Mouse (Mus musculus): ENCODE measurements around the gene Slc11a2.

Gene Slc11a2

DNA sequence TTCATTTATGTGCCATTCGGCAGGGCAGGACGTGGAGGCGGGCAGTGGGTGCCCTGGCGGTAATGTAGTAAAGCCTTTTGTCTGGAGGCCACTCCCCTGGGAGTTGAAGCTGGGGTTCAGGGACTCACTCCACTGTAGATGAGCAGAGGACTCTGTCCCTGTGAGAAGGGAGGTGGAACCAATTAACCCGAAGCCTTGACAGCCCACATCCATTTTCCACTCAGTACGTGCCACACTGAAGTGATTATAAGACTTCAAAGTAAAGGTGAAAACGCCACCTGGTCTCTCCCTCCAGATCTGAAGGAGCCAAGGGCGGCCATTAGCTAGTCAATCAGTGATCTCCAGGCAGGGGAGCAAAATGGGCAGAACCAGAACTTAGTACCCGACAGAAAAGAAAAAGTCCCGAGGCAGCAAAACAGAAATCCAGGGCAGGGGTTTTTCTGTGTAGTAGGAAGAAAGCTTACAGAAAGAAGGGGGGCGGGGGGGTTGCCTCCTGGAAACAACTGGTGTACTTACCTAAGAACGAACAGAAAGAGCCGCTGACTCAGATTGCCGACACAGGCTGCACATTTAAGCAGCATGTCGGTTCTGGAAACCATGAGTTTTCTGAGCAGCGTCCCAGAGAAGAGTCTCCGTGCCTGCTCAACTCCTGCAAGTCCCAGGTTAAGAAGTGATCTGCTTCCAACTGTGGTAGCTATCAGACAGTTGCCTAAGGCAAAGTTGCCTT lies at the start of gene Slc11a2:
Gene Slc11a2 (minus strand): TSS at position 677 of the 727 bp plus-strand sequence.
- no peak for DNase-seq (ENCODE audit: low spot score)

DNA sequence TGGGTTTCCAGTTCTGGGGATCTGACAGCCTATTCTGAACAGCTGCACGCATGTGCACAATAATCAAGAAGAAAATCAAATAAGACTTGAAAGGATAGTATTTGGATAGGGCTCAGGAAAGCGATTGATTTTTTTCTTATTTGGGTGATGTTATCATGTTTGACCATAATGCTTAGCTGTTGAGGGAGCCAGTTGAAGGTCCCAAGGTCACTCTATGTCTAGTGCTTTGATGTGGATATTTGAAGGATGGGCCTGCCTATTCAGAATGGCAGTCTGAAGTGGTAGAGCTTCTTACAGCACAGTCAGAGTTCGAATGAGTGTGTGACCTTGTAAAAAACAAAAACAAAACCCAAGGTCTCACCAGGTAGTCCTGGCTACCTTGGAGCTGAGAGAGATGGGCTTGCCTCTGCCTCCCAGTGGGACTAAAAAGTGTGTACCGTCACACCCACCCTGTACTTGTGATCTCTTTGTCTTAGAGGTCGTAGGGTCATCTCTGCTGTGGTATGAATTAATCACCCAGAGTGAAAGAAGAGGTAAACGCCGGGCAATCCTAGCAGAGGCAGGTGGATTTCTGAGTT lies 49.1 kb upstream of the Slc11a2 start:
- DNase-seq (ENCODE audit: low spot score), result no peak

- no peak for DNase-seq (ENCODE audit: low spot score)
Observed at GRCm38 (mm10) chr15:100470037-100470436, 45.2 kb upstream of the Slc11a2 start.

GRCm38 (mm10) chr15:100469189-100469545 lies 44.3 kb upstream of the Slc11a2 start:
- DNase-seq (ENCODE audit: low spot score), result no peak

GRCm38 (mm10) chr15:100468295-100469188 lies 43.7 kb upstream of the Slc11a2 start, which contains the start of gene Letmd1:
Gene Letmd1, plus strand, starts transcription at chr15:100469023.
- DNase-seq (ENCODE audit: low spot score), result peak; percentile 57

DNA sequence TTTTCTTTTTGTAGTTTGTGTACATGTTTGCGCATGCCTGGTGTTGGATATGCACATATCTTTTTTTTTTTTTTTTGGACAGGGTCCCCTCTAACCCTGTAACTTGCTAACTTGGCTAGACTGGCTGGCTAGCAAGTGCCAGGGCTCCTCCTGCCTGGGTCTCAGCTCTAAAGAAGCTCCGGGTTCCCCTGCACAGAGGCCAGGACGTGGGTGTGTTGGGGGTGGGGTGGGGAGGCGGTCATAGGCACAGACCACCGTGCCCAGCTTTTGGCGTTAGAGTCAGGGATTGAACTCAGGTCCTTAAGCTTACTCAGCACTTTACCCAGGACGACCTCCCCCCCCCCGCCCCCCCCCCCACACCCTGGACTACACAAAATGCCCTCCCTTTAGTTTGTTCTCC lies 42.9 kb upstream of the Slc11a2 start:
- DNase-seq (ENCODE audit: low spot score), result no peak

- DNase-seq (ENCODE audit: low spot score), result no peak
Observed at GRCm38 (mm10) chr15:100465432-100465831, 40.6 kb upstream of the Slc11a2 start.

DNA sequence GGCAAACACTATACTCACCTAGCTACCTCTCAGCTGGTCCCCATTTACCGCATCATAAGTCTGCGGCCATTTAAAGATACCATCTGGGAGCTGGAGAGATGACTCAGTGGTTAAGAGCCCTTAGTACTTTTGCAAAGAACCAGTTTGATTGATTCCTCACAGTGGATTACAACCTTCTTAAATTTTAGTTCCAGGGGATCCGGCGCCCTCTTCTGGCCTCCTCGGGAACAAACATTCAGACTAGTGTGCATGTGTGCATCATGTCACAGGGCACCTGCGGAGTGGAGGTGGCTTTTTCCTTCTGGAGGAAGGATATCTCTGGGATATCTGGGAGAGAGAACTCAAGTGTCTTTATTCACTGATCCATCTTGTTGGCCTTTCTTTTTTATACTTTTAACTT lies 38.8 kb upstream of the Slc11a2 start:
- DNase-seq (ENCODE audit: low spot score), result peak; percentile 61

DNA sequence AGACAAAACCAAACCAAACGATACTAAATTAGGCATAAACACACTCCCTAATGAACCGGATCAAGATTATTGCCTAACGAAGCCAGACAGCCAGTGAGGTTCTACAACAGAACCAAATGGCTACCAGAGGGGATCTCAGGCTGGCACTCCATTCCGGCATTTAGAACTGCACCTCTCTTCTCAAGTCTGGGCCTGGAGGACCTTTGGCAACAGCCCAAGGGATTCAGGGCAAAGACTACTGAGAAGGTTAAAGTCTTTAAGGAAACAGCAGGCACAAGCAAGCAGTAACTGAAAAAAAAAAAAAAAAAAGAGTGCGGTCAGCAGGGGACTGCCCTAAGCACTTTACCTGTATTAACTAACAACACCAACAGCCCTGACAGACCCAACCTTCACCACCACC lies 37.2 kb upstream of the Slc11a2 start:
- no peak for DNase-seq (ENCODE audit: low spot score)

- no peak for DNase-seq (ENCODE audit: low spot score)
Observed at GRCm38 (mm10) chr15:100461646-100462045, 36.8 kb upstream of the Slc11a2 start.

GRCm38 (mm10) chr15:100460942-100461341 lies 36.1 kb upstream of the Slc11a2 start:
- DNase-seq (ENCODE audit: low spot score), result peak; percentile 68

- DNase-seq (ENCODE audit: low spot score), result peak; percentile 82
Observed at GRCm38 (mm10) chr15:100458055-100458454, 33.2 kb upstream of the Slc11a2 start.

- peak; percentile 83 for DNase-seq (ENCODE audit: low spot score)
Observed at GRCm38 (mm10) chr15:100457340-100457739, 32.5 kb upstream of the Slc11a2 start.

- DNase-seq (ENCODE audit: low spot score), result no peak
Observed at GRCm38 (mm10) chr15:100456356-100456991, 31.6 kb upstream of the Slc11a2 start.

GRCm38 (mm10) chr15:100452486-100452885 lies 27.6 kb upstream of the Slc11a2 start:
- no peak for DNase-seq (ENCODE audit: low spot score)

DNA sequence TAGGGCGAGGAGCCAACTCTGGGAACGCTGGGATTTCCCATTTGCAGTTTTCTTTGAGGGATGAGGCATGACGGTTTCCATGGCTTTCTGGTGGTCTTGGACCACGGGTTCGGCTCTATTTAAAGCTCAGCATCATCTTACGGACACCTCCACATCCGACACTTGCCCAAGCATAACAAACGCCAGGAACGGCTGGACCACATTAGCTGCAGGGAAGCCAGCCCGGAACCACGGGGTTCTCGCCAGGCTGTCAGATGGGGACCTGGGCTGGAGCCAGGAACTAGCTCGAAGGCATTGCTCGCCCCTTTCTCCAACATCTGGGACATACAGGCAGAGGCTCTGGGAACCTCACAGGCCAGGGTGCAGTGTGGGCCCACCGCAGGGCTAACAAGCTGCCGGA lies 26.4 kb upstream of the Slc11a2 start:
- no peak for DNase-seq (ENCODE audit: low spot score)

DNA sequence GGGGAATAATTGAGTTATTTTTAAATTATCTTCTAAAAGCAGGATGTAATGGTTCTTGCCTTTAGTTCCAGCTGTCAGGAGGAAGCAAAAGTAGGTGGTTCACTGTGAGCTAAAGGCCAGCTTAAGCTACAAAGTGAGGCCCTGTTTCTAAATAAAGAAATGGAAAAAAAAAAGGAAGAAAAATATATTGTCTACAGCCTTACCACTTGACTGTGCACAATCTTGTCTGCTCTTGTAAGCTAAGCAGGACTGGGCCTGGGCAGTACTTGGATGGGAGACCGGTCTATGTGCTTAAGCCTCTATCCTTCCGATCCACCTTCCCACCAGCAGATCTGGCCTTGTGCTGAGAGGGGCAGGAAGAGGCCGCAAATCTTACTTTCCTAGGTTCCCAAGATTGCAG lies 24.6 kb upstream of the Slc11a2 start:
- DNase-seq (ENCODE audit: low spot score), result no peak

DNA sequence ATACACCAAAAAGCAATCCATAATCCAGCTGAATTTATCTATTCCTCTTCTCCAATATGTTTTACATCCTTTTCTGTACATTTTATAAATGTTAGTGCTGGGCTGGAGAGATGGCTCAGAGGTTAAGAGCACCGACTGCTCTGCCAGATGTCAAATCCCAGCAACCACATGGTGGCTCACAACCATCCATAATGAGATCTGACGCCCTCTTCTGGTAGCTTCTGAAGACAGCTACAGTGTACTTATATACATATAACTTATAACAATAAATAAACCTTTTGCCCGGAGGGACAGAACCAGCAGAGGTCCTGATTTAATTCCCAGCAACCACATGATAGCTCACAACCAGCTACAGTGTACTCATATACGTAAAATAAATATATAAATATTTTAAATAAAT lies 23.7 kb upstream of the Slc11a2 start:
- DNase-seq (ENCODE audit: low spot score), result no peak

DNA sequence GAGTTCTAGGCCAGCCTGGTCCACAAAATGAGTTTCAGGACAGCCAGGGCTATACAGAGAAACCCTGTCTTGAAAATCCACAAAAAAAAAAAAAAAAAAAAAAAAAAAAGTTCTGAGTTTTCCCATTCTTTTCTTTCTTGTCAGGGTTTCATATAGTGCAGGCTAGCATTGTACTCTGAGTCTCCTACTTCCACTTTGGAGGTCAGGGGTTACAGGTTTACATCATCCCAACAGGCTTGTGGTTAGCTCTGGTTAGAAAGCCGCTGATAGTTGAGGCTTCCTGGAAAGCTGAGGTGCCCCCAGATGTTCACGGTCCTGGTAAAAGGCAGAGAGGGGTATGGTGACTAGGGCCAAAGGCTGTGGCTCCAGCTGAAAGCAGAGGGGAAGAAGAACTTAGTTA lies 22.0 kb upstream of the Slc11a2 start:
- DNase-seq (ENCODE audit: low spot score), result no peak

- DNase-seq (ENCODE audit: low spot score), result peak; percentile 78
Observed at GRCm38 (mm10) chr15:100443126-100443922, 18.5 kb upstream of the Slc11a2 start.

GRCm38 (mm10) chr15:100436518-100436917 lies 11.6 kb upstream of the Slc11a2 start:
- DNase-seq (ENCODE audit: low spot score), result no peak

GRCm38 (mm10) chr15:100436112-100436511 lies 11.2 kb upstream of the Slc11a2 start:
- no peak for DNase-seq (ENCODE audit: low spot score)

Data from c-Kit-positive CD71-positive TER-119-positive erythroid progenitor cells, embryonic 14.5 days (primary cell).